In the genomic region with DNA sequence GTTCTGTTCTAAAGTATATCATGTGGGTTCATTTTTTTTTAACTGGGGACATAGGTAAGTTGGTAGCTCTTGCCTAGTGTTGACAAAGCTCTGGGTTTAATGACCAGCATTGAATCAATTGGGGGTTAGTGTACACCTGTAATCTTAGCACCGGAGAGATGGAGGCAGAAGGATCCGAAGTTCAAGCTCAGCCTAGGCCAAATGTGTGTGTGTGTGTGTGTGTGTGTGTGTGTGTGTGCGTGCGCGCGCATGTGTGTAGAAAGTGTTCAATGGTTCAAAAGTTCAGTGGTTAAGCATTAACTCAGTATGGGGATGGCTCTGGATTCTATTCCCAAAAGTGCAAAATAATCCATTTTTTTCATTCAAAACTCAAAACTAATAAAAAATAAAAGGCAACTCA, we compare ENCODE assay signal across 26 mouse cellular contexts.
DNase-seq lines count a peak whose midpoint lies in the region; ATAC-seq and TF ChIP-seq lines count a peak whose summit lies in the region.
"Had no signal": no experiment of that assay in that cellular context is flagged by ENCODE, and none has a peak within 500 bp of the region (broad histone marks: within the 10 kb centered on the region; RNA-seq: fewer than 3 reads in every experiment).

No protein-coding gene starts in this region.

- no peak overlapping the region for H3K9ac ChIP-seq in kidney, embryonic 15.5 days
- H3K9ac ChIP-seq in intestine, embryonic 15.5 days, result no peak overlapping the region
- no peak overlapping the region for H3K9ac ChIP-seq in liver, postnatal 0 days (replicated peaks)
- H3K9ac ChIP-seq in stomach, postnatal 0 days (ENCODE audit: low read length), result no peak overlapping the region
- H3K9ac ChIP-seq: forebrain, postnatal 0 days; heart, embryonic 15.5 days; hindbrain, embryonic 13.5 days; limb, embryonic 15.5 days; neural tube, embryonic 13.5 days; stomach, embryonic 15.5 days had no signal

- no peak for TF ChIP-seq POLR2A in kidney, adult 2 months (IDR thresholded peaks at IDR 0.05; ENCODE audit: low read depth, low read length)

- no peaks in the 10 kb centered on the region for H3K9me3 ChIP-seq in kidney, embryonic 15.5 days (replicated peaks)
- no peaks in the 10 kb centered on the region for H3K9me3 ChIP-seq in intestine, embryonic 15.5 days
- H3K9me3 ChIP-seq in liver, postnatal 0 days (ENCODE audit: low read length), result no peaks in the 10 kb centered on the region
- no peaks in the 10 kb centered on the region for H3K9me3 ChIP-seq in stomach, postnatal 0 days (ENCODE audit: control insufficient read depth, low read length)
- H3K9me3 ChIP-seq: G1E; heart, embryonic 15.5 days; limb, embryonic 15.5 days; neural tube, embryonic 13.5 days; stomach, embryonic 15.5 days had no signal

- H3K4me2 ChIP-seq in kidney, embryonic 15.5 days, result no peak overlapping the region
- no peak overlapping the region for H3K4me2 ChIP-seq in intestine, embryonic 15.5 days (replicated peaks)
- H3K4me2 ChIP-seq in liver, postnatal 0 days (ENCODE audit: low read depth, low read length), result no peak overlapping the region
- H3K4me2 ChIP-seq in stomach, postnatal 0 days (replicated peaks; ENCODE audit: low read depth), result no peak overlapping the region
- H3K4me2 ChIP-seq: heart, embryonic 15.5 days; hindbrain, embryonic 13.5 days; limb, embryonic 15.5 days; neural tube, embryonic 13.5 days had no signal

- no peaks in the 10 kb centered on the region for H3K36me3 ChIP-seq in kidney, adult 2 months (ENCODE audit: control insufficient read depth, insufficient read depth, low read length)
- no peaks in the 10 kb centered on the region for H3K36me3 ChIP-seq in kidney, embryonic 15.5 days
- H3K36me3 ChIP-seq in intestine, embryonic 15.5 days, result no peaks in the 10 kb centered on the region
- no peaks in the 10 kb centered on the region for H3K36me3 ChIP-seq in liver, postnatal 0 days (replicated peaks; ENCODE audit: insufficient read depth, low read length)
- H3K36me3 ChIP-seq in stomach, postnatal 0 days (ENCODE audit: control insufficient read depth, insufficient read depth, low read length), result no peaks in the 10 kb centered on the region
- H3K36me3 ChIP-seq: heart, embryonic 15.5 days; hindbrain, embryonic 13.5 days; limb, embryonic 15.5 days; stomach, embryonic 15.5 days had no signal

- DNase-seq in kidney, adult 2 months, result peak; percentile 80
- DNase-seq in kidney, postnatal 14 days, result peak; percentile 49
- DNase-seq in liver, postnatal 0 days, result peak; percentile 67
- DNase-seq in stomach, postnatal 0 days (ENCODE audit: low spot score), result no peak
- DNase-seq in urinary bladder, adult 18-20 months (ENCODE audit: low spot score in 2 of 2), result no peak
- DNase-seq: B cell, adult 2 months; cerebellum, adult 11-12 months; cerebellum, postnatal 14 days; forebrain, postnatal 0 days; gastrocnemius, postnatal 36 days; heart, postnatal 36 days; left cerebral cortex, postnatal 4 days; lung, postnatal 4 days; midbrain, embryonic 14.5 days; thymus, adult 18-20 months; thymus, postnatal 4 days had no signal

- H3K27ac ChIP-seq in kidney, adult 2 months (ENCODE audit: insufficient read depth, low read depth, low read length), result 0 out of 2 replicates have a peak overlapping the region, but pooled peaks have one; percentile 53
- no peak overlapping the region for H3K27ac ChIP-seq in kidney, embryonic 15.5 days
- H3K27ac ChIP-seq in intestine, embryonic 15.5 days, result no peak overlapping the region
- H3K27ac ChIP-seq in liver, postnatal 0 days (ENCODE audit: low read depth), result peak overlapping the region; percentile 45; the same call in 1 of the 2 replicates
- no peak overlapping the region for H3K27ac ChIP-seq in stomach, postnatal 0 days (replicated peaks)
- H3K27ac ChIP-seq: heart, embryonic 15.5 days had no signal

- peaks cover 33% of the 10 kb centered on the region for H3K4me1 ChIP-seq in kidney, adult 2 months (ENCODE audit: control insufficient read depth, insufficient read depth, low read length)
- H3K4me1 ChIP-seq in kidney, embryonic 15.5 days, result peaks cover 26% of the 10 kb centered on the region
- H3K4me1 ChIP-seq in intestine, embryonic 15.5 days (replicated peaks), result peaks cover 12% of the 10 kb centered on the region
- H3K4me1 ChIP-seq in liver, postnatal 0 days (ENCODE audit: insufficient read depth), result peaks cover 11% of the 10 kb centered on the region; the same call in 1 of the 2 replicates
- H3K4me1 ChIP-seq in stomach, postnatal 0 days (replicated peaks; ENCODE audit: control insufficient read depth, insufficient read depth), result no peaks in the 10 kb centered on the region

- WGBS in kidney, adult 2 months, result 60% methylated on average over 6 of the region's 6 CpGs
- 87% methylated on average over 6 of the region's 6 CpGs for WGBS in kidney, embryonic 15.5 days
- 74% methylated on average over 6 of the region's 6 CpGs for WGBS in intestine, embryonic 15.5 days
- 89% methylated on average over 6 of the region's 6 CpGs for WGBS in liver, postnatal 0 days (ENCODE audit: insufficient replicate concordance)
- 80% methylated on average over 6 of the region's 6 CpGs for WGBS in stomach, postnatal 0 days

- TF ChIP-seq EP300 in liver, postnatal 0 days (IDR thresholded peaks at IDR 0.05; ENCODE audit: low read depth), result peak; percentile 35; the same call in 1 of the 2 replicates
- no peak for TF ChIP-seq EP300 in stomach, postnatal 0 days (optimal IDR thresholded peaks at IDR 0.05)

- H3K4me3 ChIP-seq in kidney, adult 2 months (ENCODE audit: insufficient read depth, low read depth, low read length), result no peak overlapping the region
- H3K4me3 ChIP-seq in kidney, embryonic 15.5 days (replicated peaks), result no peak overlapping the region
- H3K4me3 ChIP-seq in intestine, embryonic 15.5 days (replicated peaks), result no peak overlapping the region
- H3K4me3 ChIP-seq in liver, postnatal 0 days (ENCODE audit: low read depth, low read length), result no peak overlapping the region
- H3K4me3 ChIP-seq in stomach, postnatal 0 days (ENCODE audit: low read depth, low read length), result no peak overlapping the region
- H3K4me3 ChIP-seq: heart, embryonic 15.5 days; hindbrain, embryonic 13.5 days; limb, embryonic 15.5 days; neural tube, embryonic 13.5 days; stomach, embryonic 15.5 days had no signal

- no peak for TF ChIP-seq CTCF in kidney, adult 2 months (conservative IDR thresholded peaks at IDR 0.05; ENCODE audit: insufficient read depth, insufficient read length, low read depth, low read length)
- TF ChIP-seq CTCF in liver, postnatal 0 days (IDR thresholded peaks at IDR 0.05; ENCODE audit: low read depth), result no peak
- no peak for TF ChIP-seq CTCF in stomach, postnatal 0 days (IDR thresholded peaks at IDR 0.05; ENCODE audit: low read depth)

- ATAC-seq in kidney, embryonic 15.5 days (replicated peaks; ENCODE audit: low FRiP score), result no peak
- peak; percentile 59 for ATAC-seq in intestine, embryonic 15.5 days
- ATAC-seq in liver, postnatal 0 days, result peak; percentile 71
- no peak for ATAC-seq in stomach, postnatal 0 days (ENCODE audit: low FRiP score, low TSS enrichment)
- ATAC-seq: forebrain, postnatal 0 days; Patski had no signal

- no peaks in the 10 kb centered on the region for H3K27me3 ChIP-seq in kidney, adult 2 months (replicated peaks; ENCODE audit: control insufficient read depth, insufficient read depth, low read length)
- H3K27me3 ChIP-seq in kidney, embryonic 15.5 days, result no peaks in the 10 kb centered on the region
- no peaks in the 10 kb centered on the region for H3K27me3 ChIP-seq in intestine, embryonic 15.5 days (replicated peaks)
- no peaks in the 10 kb centered on the region for H3K27me3 ChIP-seq in liver, postnatal 0 days (ENCODE audit: insufficient read depth, low read length)
- H3K27me3 ChIP-seq in stomach, postnatal 0 days (ENCODE audit: control insufficient read depth, insufficient read depth, low read length), result no peaks in the 10 kb centered on the region
- H3K27me3 ChIP-seq: CH12.LX; heart, embryonic 15.5 days; hindbrain, embryonic 13.5 days; limb, embryonic 15.5 days; neural tube, embryonic 13.5 days; Patski; stomach, embryonic 15.5 days had no signal

Comparison
In these comparisons a context has a peak if more than half of its experiments do, and no peak if none do; other contexts are left out.
1. H3K27ac ChIP-seq: peak in kidney, adult 2 months (single experiment) and liver, postnatal 0 days (single experiment); none in kidney, embryonic 15.5 days (single experiment), intestine, embryonic 15.5 days (single experiment) and stomach, postnatal 0 days (single experiment).
2. DNase-seq: peak in kidney, adult 2 months (single experiment), kidney, postnatal 14 days (single experiment) and liver, postnatal 0 days (single experiment); none in stomach, postnatal 0 days (single experiment) and urinary bladder, adult 18-20 months (0 of 2).
3. ATAC-seq: peak in intestine, embryonic 15.5 days (single experiment) and liver, postnatal 0 days (single experiment); none in kidney, embryonic 15.5 days (single experiment) and stomach, postnatal 0 days (single experiment).